Mouse (Mus musculus) C2C12 (cell line): ENCODE measurements around the gene Sdccag8. TPM values are rescaled to one million over a fixed set of nuclear protein-coding genes. Genes with fewer than 3 reads are reported as not detected.

Source experiments
- H3K27me3 ChIP-seq: one replicate; pipeline ENCODE4 v1.6.1; 2011; ENCODE audit not compliant: control insufficient read depth, insufficient read depth, insufficient read length
- H3K36me3 ChIP-seq: one replicate; pipeline ENCODE4 v1.6.1; 2011; ENCODE audit not compliant: control insufficient read depth, insufficient read depth
- H3K4me3 ChIP-seq: one replicate; pipeline ENCODE4 v1.5.1; 2011; ENCODE audit warnings: mild to moderate bottlenecking, control low read depth; ENCODE audit not compliant: poor library complexity, insufficient read depth, severe bottlenecking
- H3K79me2 ChIP-seq: one replicate; pipeline ENCODE4 v1.6.1; 2011; ENCODE audit not compliant: control insufficient read depth, insufficient read depth
- H3K79me3 ChIP-seq: one replicate; pipeline ENCODE4 v1.6.1; 2011; ENCODE audit warnings: low read depth, control low read depth
- H3ac ChIP-seq: one replicate; pipeline ENCODE3; 2011; ENCODE audit warnings: low read depth; ENCODE audit not compliant: control insufficient read depth, insufficient read length
- CEBPB ChIP-seq: IDR thresholded peaks from one replicate; pipeline ENCODE4 v1.6.1; 2011; ENCODE audit warnings: low read depth, mild to moderate bottlenecking, control low read depth, moderate library complexity
- CTCF ChIP-seq: IDR thresholded peaks from one replicate; pipeline ENCODE4 v1.5.1; 2011; ENCODE audit not compliant: control insufficient read depth, insufficient read depth, insufficient read length
- FOSL1 ChIP-seq: IDR thresholded peaks from one replicate; pipeline ENCODE4 v1.8.0; 2011; ENCODE audit warnings: mild to moderate bottlenecking, low read length; ENCODE audit not compliant: poor library complexity, insufficient read depth, severe bottlenecking
- MAX ChIP-seq: IDR thresholded peaks from one replicate; pipeline ENCODE4 v1.6.1; 2011; ENCODE audit warnings: mild to moderate bottlenecking, control low read depth
- MYOD1 ChIP-seq: IDR thresholded peaks from one replicate; pipeline ENCODE4 v1.6.1; 2011; ENCODE audit warnings: low read depth; ENCODE audit not compliant: control insufficient read depth, insufficient read length
- MYOG ChIP-seq: IDR thresholded peaks from one replicate; pipeline ENCODE4 v1.6.1; 2011; ENCODE audit not compliant: control insufficient read depth, insufficient read length; ENCODE audit errors: extremely low read depth
- USF1 ChIP-seq: IDR thresholded peaks from one replicate; pipeline ENCODE4 v1.6.1; 2011; ENCODE audit warnings: low read depth, mild to moderate bottlenecking, control low read depth, moderate library complexity
- long read RNA-seq, 2 experiments: library from polyadenylated mRNA; unstranded; transcript quantifications; one replicate each; pipeline ENCODE4 v2.0.0; 2019 to 2020
- polyA plus RNA-seq: library from polyadenylated mRNA; unstranded; fragments of >200 nt; fragmentation: generic; extraction: Trizol; gene quantifications from one replicate; pipeline ENCODE4 v1.2.1, GENCODE M21; 2012; ENCODE audit warnings: missing spikeins

The Sdccag8 gene
- polyA plus RNA-seq = 5.8 TPM
- long read RNA-seq, experiment 1, transcript Sdccag8-201 (18 exons, 2,776 nt) = major isoform, 10 of 18 reads
- long read RNA-seq, experiment 1, partial matches to known transcripts = 3 of 18 reads
- long read RNA-seq, experiment 1, other reads (novel, unspliced or antisense) = 5 of 18 reads
- long read RNA-seq, experiment 2, transcript Sdccag8-201 (18 exons, 2,776 nt) = major isoform, 67 of 124 reads
- long read RNA-seq, experiment 2, partial matches to known transcripts = 18 of 124 reads
- long read RNA-seq, experiment 2, other reads (novel, unspliced or antisense) = 39 of 124 reads

DNA sequence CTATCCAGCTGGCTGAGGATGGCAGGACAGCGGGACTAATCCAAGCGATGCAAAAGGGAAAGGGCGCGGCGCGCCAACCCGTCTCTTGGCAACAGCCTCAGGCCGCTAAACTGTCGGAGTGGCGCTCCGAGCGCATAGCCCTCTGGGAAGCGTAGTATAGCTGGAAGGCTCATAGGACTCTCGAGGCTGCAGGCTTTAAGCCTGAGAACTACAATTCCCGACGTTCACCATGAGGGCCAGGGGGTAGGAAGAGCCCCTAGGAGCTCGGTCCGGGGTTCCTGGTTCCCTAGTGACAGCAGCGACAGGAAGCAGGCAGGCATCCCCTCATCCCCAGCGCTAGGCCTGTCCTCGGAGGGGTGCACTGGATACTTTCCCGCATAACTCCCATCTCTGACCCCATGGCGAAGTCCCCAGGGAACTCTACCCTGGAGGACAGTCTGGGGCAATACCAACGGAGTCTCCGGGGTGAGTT lies at the start of gene Sdccag8:
Sdccag8 (plus strand) TSS at position 70 of the 472 bp plus-strand sequence.
- H3K79me2 ChIP-seq = peaks cover 87% of the 10 kb centered on the region
- no peaks in the 10 kb centered on the region for H3K27me3 ChIP-seq
- peaks cover 60% of the 10 kb centered on the region for H3K79me3 ChIP-seq
- H3K4me3 ChIP-seq = peak within 1 kb of the TSS; percentile 63
- H3K36me3 ChIP-seq = no peaks in the 10 kb centered on the region
- H3ac ChIP-seq = peak within 1 kb of the TSS; percentile 77
- TF ChIP-seq MYOD1 (no peak), USF1 (no peak), FOSL1 (no peak), CTCF (no peak), MAX (no peak)

- no peak overlapping the region for H3K4me3 ChIP-seq
- H3ac ChIP-seq = no peak overlapping the region
- H3K79me2 ChIP-seq = peaks cover 6% of the 10 kb centered on the region
- H3K79me3 ChIP-seq = peaks cover 5% of the 10 kb centered on the region
- H3K27me3 ChIP-seq = no peaks in the 10 kb centered on the region
- peaks cover 73% of the 10 kb centered on the region for H3K36me3 ChIP-seq
- TF ChIP-seq USF1 (no peak), CTCF (no peak), MAX (no peak), MYOD1 (no peak), MYOG (no peak), FOSL1 (no peak), CEBPB (no peak)
Observed at GRCm38 (mm10) chr1:176774533-176774932, 39.9 kb upstream of the Sdccag8 start.

- Histone ChIP-seq H3ac (no peak overlapping the region), H3K36me3 (peaks cover 64% of the 10 kb centered on the region)
- peak; percentile 34 for TF ChIP-seq MYOD1
- TF ChIP-seq MYOG = no peak
- no peak for TF ChIP-seq MAX
Observed at GRCm38 (mm10) chr1:176789326-176789725, 25.1 kb upstream of the Sdccag8 start.

DNA sequence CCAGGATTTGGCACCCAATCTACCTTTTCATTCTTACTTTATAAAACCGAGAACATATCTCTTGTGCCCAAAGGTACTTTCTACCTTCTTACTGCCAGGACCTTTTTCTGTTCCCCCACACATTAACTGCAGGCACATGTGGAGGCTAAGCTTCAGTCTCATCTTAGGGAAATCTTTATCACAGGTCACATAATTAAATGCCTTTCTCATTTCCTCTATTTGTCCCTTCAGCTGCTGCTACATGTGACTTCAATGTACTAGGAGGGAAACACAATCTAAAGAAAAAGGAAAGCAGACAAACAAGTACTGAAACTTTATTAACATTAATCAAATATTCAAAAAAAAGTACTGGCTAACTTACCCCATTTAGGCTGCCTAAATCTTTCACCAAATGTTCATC lies 22.3 kb upstream of the Sdccag8 start:
- H3ac ChIP-seq = no peak overlapping the region
- H3K4me3 ChIP-seq = no peak overlapping the region
- peaks cover 81% of the 10 kb centered on the region for H3K79me2 ChIP-seq
- TF ChIP-seq CEBPB = no peak
- TF ChIP-seq USF1 = no peak
- no peak for TF ChIP-seq MAX
- no peak for TF ChIP-seq MYOD1
- no peak for TF ChIP-seq MYOG
- TF ChIP-seq CTCF = no peak
- no peak for TF ChIP-seq FOSL1
- peaks cover 45% of the 10 kb centered on the region for H3K36me3 ChIP-seq
- H3K27me3 ChIP-seq = no peaks in the 10 kb centered on the region
- H3K79me3 ChIP-seq = peaks cover 53% of the 10 kb centered on the region

More at GRCm38 (mm10) chr1:176789326-176789725, 25.1 kb upstream of the Sdccag8 start:
- Histone ChIP-seq H3K27me3 (no peaks in the 10 kb centered on the region), H3K4me3 (no peak overlapping the region), H3K79me3 (peaks cover 27% of the 10 kb centered on the region), H3K79me2 (peaks cover 52% of the 10 kb centered on the region)

- Histone ChIP-seq H3ac (no peak overlapping the region), H3K79me3 (peaks cover 96% of the 10 kb centered on the region), H3K79me2 (peaks cover 100% of the 10 kb centered on the region), H3K27me3 (no peaks in the 10 kb centered on the region), H3K4me3 (no peak overlapping the region), H3K36me3 (peaks cover 8% of the 10 kb centered on the region)
- no peak for TF ChIP-seq MYOG
- no peak for TF ChIP-seq CTCF
- TF ChIP-seq MAX = no peak
Observed at GRCm38 (mm10) chr1:176798673-176799072, 15.8 kb upstream of the Sdccag8 start.

DNA sequence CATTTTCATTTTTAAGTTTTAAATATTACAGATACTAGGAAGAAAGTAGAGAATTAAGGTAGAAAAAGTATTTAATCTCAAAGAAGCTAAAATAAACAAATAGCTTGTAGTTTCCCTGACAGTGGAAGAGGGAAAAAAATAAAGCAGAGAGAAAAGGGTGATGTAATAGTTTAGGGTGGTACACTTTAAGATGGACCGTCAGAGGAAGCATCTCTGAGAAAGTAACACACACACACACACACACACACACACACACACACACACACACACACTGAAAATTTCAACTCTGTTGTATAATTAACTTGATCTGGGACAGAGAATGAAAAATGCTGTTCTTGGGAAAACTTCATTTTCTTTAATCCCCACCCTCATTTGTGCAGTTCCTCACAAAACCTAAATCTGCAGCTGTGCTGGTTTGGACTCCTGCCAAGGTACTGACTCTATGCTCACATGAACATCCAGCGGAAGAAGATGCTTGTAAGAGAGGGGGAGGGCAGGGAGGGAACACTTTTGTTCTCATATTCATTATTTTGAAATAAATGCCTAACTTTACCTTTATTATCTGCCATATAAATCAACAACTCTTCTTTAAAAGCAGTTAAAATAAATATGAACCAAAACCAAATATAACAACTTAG lies 13.6 kb upstream of the Sdccag8 start:
- Histone ChIP-seq H3K79me2 (peaks cover 100% of the 10 kb centered on the region), H3ac (no peak overlapping the region), H3K27me3 (no peaks in the 10 kb centered on the region), H3K79me3 (peaks cover 97% of the 10 kb centered on the region), H3K36me3 (peaks cover 8% of the 10 kb centered on the region), H3K4me3 (no peak overlapping the region)
- TF ChIP-seq CTCF (no peak), CEBPB (no peak), MYOG (no peak), MYOD1 (peak; percentile 57), MAX (no peak), USF1 (peak; percentile 30), FOSL1 (no peak)
